Mouse (Mus musculus): Measurements from ENCODE around the gene Mcat. TPM values are rescaled to one million over a fixed set of nuclear protein-coding genes. Genes with fewer than 3 reads are reported as not detected.

Gene Mcat
- polyA plus RNA-seq, 1 experiment from 2014 or later = 52.7 TPM

- Histone ChIP-seq H3K4me1 (no peaks in the 10 kb centered on the region), H3K4me3 (no peak overlapping the region), H3K4me2 (replicated peaks) (no peak overlapping the region), H3K9me3 (no peaks in the 10 kb centered on the region), H3K27ac (no peak overlapping the region), H3K9ac (no peak overlapping the region), H3K27me3 (no peaks in the 10 kb centered on the region), H3K36me3 (peaks cover 48% of the 10 kb centered on the region)
- 96% methylated on average over 12 of the region's 12 CpGs for WGBS
- no peak for ATAC-seq (ENCODE audit: insufficient number of reproducible peaks, insufficient read depth, low FRiP score, low TSS enrichment)
These were observed 10.0 kb upstream of the Mcat start for GRCm38 (mm10) chr15:83573606-83574005.

GRCm38 (mm10) chr15:83572132-83572531 lies 8.5 kb upstream of the Mcat start:
- H3K4me1 ChIP-seq = no peaks in the 10 kb centered on the region
- H3K9ac ChIP-seq = no peak overlapping the region
- H3K27ac ChIP-seq = no peak overlapping the region
- 88% methylated on average over 4 of the region's 4 CpGs for WGBS
- H3K27me3 ChIP-seq = no peaks in the 10 kb centered on the region
- ATAC-seq (ENCODE audit: insufficient number of reproducible peaks, insufficient read depth, low FRiP score, low TSS enrichment) = no peak
- H3K4me2 ChIP-seq (replicated peaks) = no peak overlapping the region
- H3K36me3 ChIP-seq = peaks cover 33% of the 10 kb centered on the region
- H3K9me3 ChIP-seq = no peaks in the 10 kb centered on the region
- H3K4me3 ChIP-seq = no peak overlapping the region

- ATAC-seq (ENCODE audit: insufficient number of reproducible peaks, insufficient read depth, low FRiP score, low TSS enrichment) = no peak
- WGBS = 83% methylated on average over 5 of the region's 5 CpGs
- H3K27me3 ChIP-seq = no peaks in the 10 kb centered on the region
- H3K9ac ChIP-seq = no peak overlapping the region
- H3K4me1 ChIP-seq = no peaks in the 10 kb centered on the region
- no peak overlapping the region for H3K27ac ChIP-seq
- no peaks in the 10 kb centered on the region for H3K9me3 ChIP-seq
- no peak overlapping the region for H3K4me2 ChIP-seq (replicated peaks)
- no peak overlapping the region for H3K4me3 ChIP-seq
- peaks cover 28% of the 10 kb centered on the region for H3K36me3 ChIP-seq
These were observed 8.0 kb upstream of the Mcat start for GRCm38 (mm10) chr15:83571636-83572035.

GRCm38 (mm10) chr15:83570641-83571040 lies 7.1 kb upstream of the Mcat start:
- Histone ChIP-seq H3K9me3 (no peaks in the 10 kb centered on the region), H3K36me3 (peaks cover 18% of the 10 kb centered on the region), H3K4me2 (replicated peaks) (no peak overlapping the region), H3K4me3 (no peak overlapping the region), H3K9ac (no peak overlapping the region), H3K27me3 (no peaks in the 10 kb centered on the region), H3K27ac (no peak overlapping the region), H3K4me1 (no peaks in the 10 kb centered on the region)
- ATAC-seq (ENCODE audit: insufficient number of reproducible peaks, insufficient read depth, low FRiP score, low TSS enrichment) = no peak
- 70% methylated on average over 2 of the region's 2 CpGs for WGBS

GRCm38 (mm10) chr15:83569682-83570081 lies 6.1 kb upstream of the Mcat start:
- Histone ChIP-seq H3K36me3 (peaks cover 9% of the 10 kb centered on the region), H3K9me3 (no peaks in the 10 kb centered on the region), H3K4me1 (no peaks in the 10 kb centered on the region), H3K4me2 (replicated peaks) (no peak overlapping the region), H3K4me3 (no peak overlapping the region), H3K9ac (no peak overlapping the region), H3K27me3 (0 out of 2 replicates have a peak, but pooled peaks cover 2% of the 10 kb centered on the region), H3K27ac (no peak overlapping the region)
- ATAC-seq (ENCODE audit: insufficient number of reproducible peaks, insufficient read depth, low FRiP score, low TSS enrichment) = no peak
- 49% methylated on average over 11 of the region's 11 CpGs for WGBS

- peaks cover 9% of the 10 kb centered on the region for H3K4me1 ChIP-seq
These were observed 5.0 kb upstream of the Mcat start for GRCm38 (mm10) chr15:83568544-83568943.

GRCm38 (mm10) chr15:83567728-83568127 lies 4.1 kb upstream of the Mcat start:
- Histone ChIP-seq H3K4me3 (no peak overlapping the region), H3K27me3 (0 out of 2 replicates have a peak, but pooled peaks cover 2% of the 10 kb centered on the region), H3K9ac (no peak overlapping the region), H3K4me1 (peaks cover 17% of the 10 kb centered on the region), H3K36me3 (no peaks in the 10 kb centered on the region), H3K27ac (no peak overlapping the region), H3K9me3 (no peaks in the 10 kb centered on the region), H3K4me2 (replicated peaks) (no peak overlapping the region)
- no peak for ATAC-seq (ENCODE audit: insufficient number of reproducible peaks, insufficient read depth, low FRiP score, low TSS enrichment)
- 83% methylated on average over 3 of the region's 3 CpGs for WGBS

More at GRCm38 (mm10) chr15:83568544-83568943, 5.0 kb upstream of the Mcat start:
- WGBS = 90% methylated on average over 5 of the region's 5 CpGs
- Histone ChIP-seq H3K27ac (no peak overlapping the region), H3K4me2 (replicated peaks) (no peak overlapping the region), H3K27me3 (0 out of 2 replicates have a peak, but pooled peaks cover 2% of the 10 kb centered on the region), H3K4me3 (no peak overlapping the region), H3K9ac (no peak overlapping the region), H3K36me3 (no peaks in the 10 kb centered on the region), H3K9me3 (no peaks in the 10 kb centered on the region)
- ATAC-seq (ENCODE audit: insufficient number of reproducible peaks, insufficient read depth, low FRiP score, low TSS enrichment) = no peak

- Histone ChIP-seq H3K4me1 (peaks cover 18% of the 10 kb centered on the region), H3K4me3 (no peak overlapping the region), H3K9me3 (no peaks in the 10 kb centered on the region), H3K27ac (no peak overlapping the region), H3K27me3 (0 out of 2 replicates have a peak, but pooled peaks cover 5% of the 10 kb centered on the region), H3K4me2 (replicated peaks) (no peak overlapping the region), H3K9ac (no peak overlapping the region), H3K36me3 (no peaks in the 10 kb centered on the region)
- WGBS = 74% methylated on average over 5 of the region's 5 CpGs
- ATAC-seq (ENCODE audit: insufficient number of reproducible peaks, insufficient read depth, low FRiP score, low TSS enrichment) = no peak
These were observed 2.4 kb upstream of the Mcat start for GRCm38 (mm10) chr15:83566006-83566405.

- no peak overlapping the region for H3K27ac ChIP-seq
- H3K4me2 ChIP-seq (replicated peaks) = no peak overlapping the region
- ATAC-seq (ENCODE audit: insufficient number of reproducible peaks, insufficient read depth, low FRiP score, low TSS enrichment) = no peak
- WGBS = 85% methylated on average over 3 of the region's 3 CpGs
- no peak overlapping the region for H3K9ac ChIP-seq
- H3K4me1 ChIP-seq = peaks cover 18% of the 10 kb centered on the region
- no peaks in the 10 kb centered on the region for H3K36me3 ChIP-seq
- no peaks in the 10 kb centered on the region for H3K9me3 ChIP-seq
- no peak overlapping the region for H3K4me3 ChIP-seq
- H3K27me3 ChIP-seq = 0 out of 2 replicates have a peak, but pooled peaks cover 5% of the 10 kb centered on the region
These were observed 1.8 kb upstream of the Mcat start for GRCm38 (mm10) chr15:83565434-83565833.

- WGBS = 3% methylated on average over 27 of the region's 27 CpGs
- no peak for ATAC-seq (ENCODE audit: insufficient number of reproducible peaks, insufficient read depth, low FRiP score, low TSS enrichment)
- peak overlapping the region; percentile 47 for H3K4me3 ChIP-seq
These were observed 467 bp upstream of the Mcat start for GRCm38 (mm10) chr15:83563857-83564651.

GRCm38 (mm10) chr15:83562626-83563270 lies 839 bp downstream of the Mcat start:
- H3K27ac ChIP-seq = no peak overlapping the region
- WGBS = 28% methylated on average over 15 of the region's 15 CpGs
- H3K4me1 ChIP-seq = peaks cover 18% of the 10 kb centered on the region
- peak overlapping the region; percentile 95 for H3K4me2 ChIP-seq (replicated peaks)
- 0 out of 2 replicates have a peak, but pooled peaks cover 5% of the 10 kb centered on the region for H3K27me3 ChIP-seq
- no peaks in the 10 kb centered on the region for H3K9me3 ChIP-seq
- H3K36me3 ChIP-seq = no peaks in the 10 kb centered on the region
- H3K9ac ChIP-seq = peak overlapping the region; percentile 19; the same call in 1 of the 2 replicates
- peak; percentile 31; the same call in 1 of the 2 replicates for ATAC-seq (ENCODE audit: insufficient number of reproducible peaks, insufficient read depth, low FRiP score, low TSS enrichment)
- peak overlapping the region; percentile 47 for H3K4me3 ChIP-seq

More at GRCm38 (mm10) chr15:83563857-83564651, 467 bp upstream of the Mcat start:
- Histone ChIP-seq H3K36me3 (no peaks in the 10 kb centered on the region), H3K9me3 (no peaks in the 10 kb centered on the region), H3K27me3 (0 out of 2 replicates have a peak, but pooled peaks cover 5% of the 10 kb centered on the region), H3K27ac (peak overlapping the region; percentile 17; the same call in 1 of the 2 replicates), H3K4me1 (peaks cover 18% of the 10 kb centered on the region), H3K4me2 (replicated peaks) (peak overlapping the region; percentile 95), H3K9ac (peak overlapping the region; percentile 55)
